Mouse (Mus musculus) olfactory bulb, adult 2 months (tissue): Measurements from ENCODE around the gene Srrm2. TPM values are rescaled to one million over a fixed set of nuclear protein-coding genes. Genes with fewer than 3 reads are reported as not detected.
A peak's percentile ranks its signal among the peaks of the same experiment; 100 is the strongest.

Experiments used
- H3K27ac ChIP-seq: fragments of 200-500 bp; 2 replicates; pipeline ENCODE4 v1.5.1; 2012; ENCODE audit warnings: low read depth, low read length; ENCODE audit not compliant: insufficient read depth
- H3K4me1 ChIP-seq: fragments of 200-500 bp; 2 replicates; pipeline ENCODE4 v1.6.1; 2012; ENCODE audit warnings: low read length; ENCODE audit not compliant: control insufficient read depth, insufficient read depth
- H3K4me3 ChIP-seq: fragments of 200-500 bp; 2 replicates; pipeline ENCODE4 v1.5.1; 2012; ENCODE audit warnings: mild to moderate bottlenecking, low read depth, low read length, moderate library complexity; ENCODE audit not compliant: insufficient read depth
- CTCF ChIP-seq: fragments of 200-500 bp; IDR thresholded peaks from 2 replicates; pipeline ENCODE4 v1.5.1; 2012; ENCODE audit warnings: low read depth, mild to moderate bottlenecking, low read length, moderate library complexity; ENCODE audit not compliant: insufficient read depth
- POLR2A ChIP-seq: fragments of 200-500 bp; IDR thresholded peaks from 2 replicates; pipeline ENCODE4 v1.6.1; 2012; ENCODE audit warnings: mild to moderate bottlenecking, low read depth, low read length, moderate library complexity; ENCODE audit not compliant: insufficient read depth
- WGBS: fragments of 180-500 bp; shearing (Covaris S2); methylation state at CpG from one replicate; pipeline ENCODE4 v1.1.7; 2018; 5-methylcytosine and 5-hydroxymethylcytosine counted together
- polyA plus RNA-seq: library from polyadenylated mRNA; stranded (reverse); fragments of >200 nt; gene quantifications from 2 replicates; pipeline ENCODE4 v1.2.4, GENCODE M21; 2012; ENCODE audit warnings: low replicate concordance; ENCODE audit not compliant: missing spikeins, insufficient read depth, insufficient read length

Gene Srrm2
- polyA plus RNA-seq, 1 experiment = 383 TPM

- Histone ChIP-seq H3K27ac (peak within 1 kb of the TSS; percentile 98), H3K4me1 (peaks cover 3% of the 10 kb centered on the region), H3K4me3 (peak within 1 kb of the TSS; percentile 73)
- under 1% methylated on average over 36 of the region's 42 CpGs for WGBS
- TF ChIP-seq CTCF (peak; percentile 73; the same call in 1 of the 2 replicates), POLR2A (peak; percentile 31; the same call in 1 of the 2 replicates)
These were observed 38.8 kb downstream of the Srrm2 start, which contains the start of gene Elob for GRCm38 (mm10) chr17:23829064-23829619. Gene Elob (minus strand): TSS chr17:23829136.

- TF ChIP-seq CTCF (no peak), POLR2A (no peak)
- H3K4me1 ChIP-seq = peaks cover 3% of the 10 kb centered on the region
- WGBS = 97% methylated on average over 1 of the region's 1 CpGs
- no peak overlapping the region for H3K27ac ChIP-seq
- H3K4me3 ChIP-seq = no peak overlapping the region
These were observed 40.9 kb downstream of the Srrm2 start for GRCm38 (mm10) chr17:23831201-23831600.

- 75% methylated on average over 8 of the region's 8 CpGs for WGBS
- TF ChIP-seq CTCF (no peak), POLR2A (no peak)
- Histone ChIP-seq H3K27ac (no peak within 1 kb of the TSS), H3K4me1 (no peaks in the 10 kb centered on the region), H3K4me3 (no peak within 1 kb of the TSS)
These were observed 45.8 kb downstream of the Srrm2 start, which contains the start of gene Prss33 for GRCm38 (mm10) chr17:23836006-23836575. Gene Prss33 (minus strand): TSS chr17:23836056.

DNA sequence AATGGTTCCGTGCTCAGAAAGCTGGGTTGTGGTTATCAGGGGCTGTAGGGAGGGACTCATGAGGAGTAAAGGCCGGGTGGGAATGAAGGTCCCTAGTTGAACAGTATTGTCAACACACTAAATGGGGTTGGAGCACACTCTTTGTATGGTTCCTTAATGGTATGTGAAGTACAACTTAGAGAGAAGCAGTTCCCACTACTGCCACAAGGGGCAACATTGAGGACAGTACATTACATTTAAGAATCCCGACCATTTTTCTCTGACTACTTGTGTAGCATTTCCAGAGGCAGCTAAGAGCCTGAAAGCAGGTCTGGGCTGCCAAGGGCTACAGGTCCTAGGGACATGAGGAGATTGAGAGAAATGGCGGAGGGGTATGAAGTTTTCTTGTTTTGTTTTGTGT, 50.8 kb downstream of the Srrm2 start:
- WGBS = 29% methylated on average over 4 of the region's 4 CpGs
- H3K4me3 ChIP-seq = no peak overlapping the region

GRCm38 (mm10) chr17:23843141-23843811, 52.9 kb downstream of the Srrm2 start:
- WGBS = 51% methylated on average over 23 of the region's 23 CpGs
- TF ChIP-seq CTCF (no peak), POLR2A (no peak)
- peaks cover 8% of the 10 kb centered on the region for H3K4me1 ChIP-seq
- H3K27ac ChIP-seq = no peak overlapping the region
- no peak overlapping the region for H3K4me3 ChIP-seq

More for the DNA sequence above, 50.8 kb downstream of the Srrm2 start:
- H3K27ac ChIP-seq = no peak overlapping the region
- H3K4me1 ChIP-seq = peaks cover 8% of the 10 kb centered on the region
- TF ChIP-seq POLR2A (no peak), CTCF (no peak)

DNA sequence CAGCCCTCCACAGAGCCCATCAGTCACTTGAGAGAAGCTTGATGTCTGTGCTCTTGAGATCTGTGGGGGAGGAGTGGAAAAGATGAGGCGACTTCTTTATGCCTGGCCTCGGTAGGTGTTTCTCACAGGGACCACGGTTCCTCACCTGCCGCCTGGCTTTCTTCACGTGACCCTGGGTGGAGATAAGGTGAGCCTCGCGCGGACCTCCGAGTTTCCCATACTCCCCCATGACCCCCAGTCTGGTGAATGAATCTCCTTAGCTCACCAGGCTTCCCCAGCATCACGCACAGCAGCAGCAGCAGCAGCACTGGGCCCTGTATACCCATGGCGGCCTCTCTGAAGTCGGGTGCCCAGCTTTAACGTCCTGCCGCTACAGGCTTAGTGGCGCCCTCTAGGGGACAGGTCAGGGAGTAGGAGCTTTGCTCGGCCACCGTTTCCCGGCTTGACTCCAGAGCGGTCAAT, 53.5 kb downstream of the Srrm2 start, which contains the start of the genes Prss32 and Prss41:
Gene Prss32, plus strand, starts transcription at position 44 of the 462 bp plus-strand sequence.
Gene Prss41, minus strand, starts transcription at position 361 of the 462 bp plus-strand sequence.
- Histone ChIP-seq H3K27ac (no peak within 1 kb of the TSS), H3K4me3 (no peak within 1 kb of the TSS), H3K4me1 (peaks cover 8% of the 10 kb centered on the region)
- 21% methylated on average over 19 of the region's 19 CpGs for WGBS
- TF ChIP-seq CTCF (no peak; the same call in 1 of the 2 replicates), POLR2A (no peak)

DNA sequence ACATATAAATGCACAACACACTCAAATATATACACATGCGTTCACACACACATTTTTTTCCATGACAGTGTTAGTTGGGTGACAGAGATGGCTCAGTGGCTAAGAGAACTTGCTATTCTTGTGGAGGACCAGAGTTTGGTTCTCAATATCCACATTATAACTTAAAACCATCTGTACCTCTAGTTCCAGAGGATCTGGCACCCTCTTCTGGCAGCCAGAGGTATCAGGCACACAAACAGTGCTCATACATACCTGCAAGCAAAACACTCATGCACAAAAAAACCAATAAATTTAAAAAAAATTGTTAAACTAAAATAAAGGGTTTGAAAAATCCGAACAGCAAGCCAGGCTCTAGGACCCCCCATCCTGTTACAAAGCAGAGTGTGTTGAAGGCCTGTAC, 59.7 kb downstream of the Srrm2 start:
- Histone ChIP-seq H3K4me3 (no peak overlapping the region), H3K27ac (no peak overlapping the region), H3K4me1 (no peaks in the 10 kb centered on the region)
- TF ChIP-seq CTCF (no peak), POLR2A (no peak)
- WGBS = 69% methylated on average over 2 of the region's 2 CpGs

- no peak for TF ChIP-seq POLR2A
- TF ChIP-seq CTCF = no peak
- 46% methylated on average over 19 of the region's 19 CpGs for WGBS
- Histone ChIP-seq H3K27ac (no peak overlapping the region), H3K4me3 (no peak overlapping the region), H3K4me1 (no peaks in the 10 kb centered on the region)
These were observed 60.8 kb downstream of the Srrm2 start for GRCm38 (mm10) chr17:23850853-23851749.

DNA sequence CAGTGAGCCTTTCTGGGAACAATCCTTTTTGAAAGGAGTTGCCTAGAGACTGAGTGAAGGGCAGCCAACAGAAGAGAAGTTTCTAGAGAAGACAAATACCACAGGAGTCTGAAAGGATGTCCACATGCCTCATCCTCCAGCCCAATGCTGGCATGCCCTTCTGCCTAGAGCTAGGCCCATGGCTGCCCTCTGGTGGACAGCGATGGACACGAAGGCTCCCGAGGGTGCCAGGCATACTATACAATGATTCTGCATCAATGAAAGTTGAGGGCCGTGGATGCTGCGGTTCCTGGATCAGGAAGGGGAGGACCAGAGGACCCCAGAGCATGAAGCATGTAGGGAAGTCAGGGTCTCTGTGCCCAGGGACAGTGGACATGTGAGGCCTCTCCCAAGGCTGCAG, 63.0 kb downstream of the Srrm2 start:
- 29% methylated on average over 5 of the region's 5 CpGs for WGBS
- TF ChIP-seq CTCF = no peak
- TF ChIP-seq POLR2A = no peak
- Histone ChIP-seq H3K27ac (no peak overlapping the region), H3K4me1 (no peaks in the 10 kb centered on the region), H3K4me3 (no peak overlapping the region)
